Mouse (Mus musculus): ENCODE results near the gene Ear14. TPM values are rescaled to one million over a fixed set of nuclear protein-coding genes. Genes with fewer than 3 reads are reported as not detected.

Ear14 gene
- polyA plus RNA-seq (2012; rRNA removed), result not detected in 2 replicates

GRCm38 (mm10) chr14:51203115-51203514 lies at the start of gene Ear14:
TSS of gene Ear14 (plus strand) at chr14:51203391.

GRCm38 (mm10) chr14:51161976-51162375 lies 41.2 kb upstream of the Ear14 start, which contains the start of gene Rnase2b:
TSS of gene Rnase2b (plus strand) at chr14:51162260.

GRCm38 (mm10) chr14:51199098-51200023 lies 3.8 kb upstream of the Ear14 start, which contains the start of gene Ang2:
TSS of gene Ang2 (minus strand) at chr14:51199148.

Other genes starting within 250 kb of the Ear14 start
- 0.14 TPM in 1 of 2 replicates, not detected in the other for gene Pnp2, start 247.4 kb upstream of the Ear14 start, polyA plus RNA-seq (2012; rRNA removed)
- 0.40 TPM in 1 of 2 replicates, not detected in the other for gene Rnase10, start 195.6 kb upstream of the Ear14 start, polyA plus RNA-seq (2012; rRNA removed)
- gene Rnase9, start 161.5 kb upstream of the Ear14 start, polyA plus RNA-seq (2012; rRNA removed), result 0.19 TPM in 1 of 2 replicates, not detected in the other
- gene Rnase11, start 153.2 kb upstream of the Ear14 start, polyA plus RNA-seq (2012; rRNA removed), result not detected in 2 replicates
- 0.28 TPM in 1 of 2 replicates, not detected in the other for gene Rnase12, start 145.7 kb upstream of the Ear14 start, polyA plus RNA-seq (2012; rRNA removed)
- gene Olfr750, start 129.0 kb upstream of the Ear14 start, polyA plus RNA-seq (2012; rRNA removed), result not detected in 2 replicates
- gene Rnase4, start 112.3 kb upstream of the Ear14 start, polyA plus RNA-seq (2012; rRNA removed), result 79.4 and 84.2 TPM in 2 replicates
- 19.2 and 19.3 TPM in 2 replicates for gene Ang, start 112.2 kb upstream of the Ear14 start, polyA plus RNA-seq (2012; rRNA removed)
- 0.06 TPM in 1 of 2 replicates, not detected in the other for gene Eddm3b, start 89.0 kb upstream of the Ear14 start, polyA plus RNA-seq (2012; rRNA removed)
- 0.44 and 1.2 TPM in 2 replicates for gene Rnase6, start 79.5 kb upstream of the Ear14 start, polyA plus RNA-seq (2012; rRNA removed)
- gene Rnase1, start 56.6 kb upstream of the Ear14 start, polyA plus RNA-seq (2012; rRNA removed), result 13.9 and 17.8 TPM in 2 replicates
- gene Rnase2b, start 41.1 kb upstream of the Ear14 start, polyA plus RNA-seq (2012; rRNA removed), result 0.10 and 0.35 TPM in 2 replicates
- not detected in 2 replicates for gene Ang2, start 4.2 kb upstream of the Ear14 start, polyA plus RNA-seq (2012; rRNA removed)
- 2.3 and 9.4 TPM in 2 replicates for gene Rnase2a, start 52.7 kb downstream of the Ear14 start, polyA plus RNA-seq (2012; rRNA removed)
- gene Gm7247, start 158.4 kb downstream of the Ear14 start, polyA plus RNA-seq (2012; rRNA removed), result not detected in 2 replicates
- gene Vmn2r88, start 207.4 kb downstream of the Ear14 start, polyA plus RNA-seq (2012; rRNA removed), result not detected in 2 replicates
- not detected in 2 replicates for gene Vmn2r89, start 248.5 kb downstream of the Ear14 start, polyA plus RNA-seq (2012; rRNA removed)

All from stomach, adult 2 months (tissue).